Mouse (Mus musculus): ENCODE measurements around the gene Fyn. TPM values are rescaled to one million over a fixed set of nuclear protein-coding genes. Genes with fewer than 3 reads are reported as not detected.

Fyn gene
- polyA plus RNA-seq, 1 experiment from 2014 or later: 21.3 TPM

DNA sequence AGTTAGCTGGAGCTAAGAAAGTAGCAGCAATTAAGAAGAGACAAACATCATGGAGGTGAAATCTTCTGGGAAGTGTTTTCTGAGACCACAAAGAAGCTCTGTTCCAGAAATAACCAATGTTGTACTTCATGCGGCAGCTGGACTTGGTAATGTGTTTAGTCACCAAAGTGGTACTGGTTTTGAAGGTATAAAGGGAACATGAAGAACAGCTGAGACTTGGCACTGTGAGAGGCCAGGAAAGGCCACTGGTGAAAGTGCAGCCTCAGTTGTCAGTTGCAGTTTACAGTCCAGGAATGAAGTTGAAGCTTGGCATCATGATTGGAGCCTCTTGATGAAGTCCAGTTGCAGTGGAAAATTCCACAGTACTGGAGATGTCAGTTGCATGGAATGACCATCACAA lies 237.8 kb downstream of the Fyn start:
- H3K4me1 ChIP-seq (replicated peaks): peaks cover 8% of the 10 kb centered on the region; the same call in 1 of the 2 replicates
- no peak overlapping the region for H3K4me3 ChIP-seq (replicated peaks)
- no peak for ATAC-seq
- H3K27ac ChIP-seq: no peak overlapping the region
- no peaks in the 10 kb centered on the region for H3K27me3 ChIP-seq (replicated peaks)
- H3K36me3 ChIP-seq: 0 out of 2 replicates have a peak, but pooled peaks cover 2% of the 10 kb centered on the region
- 84% methylated on average over 1 of the region's 1 CpGs for WGBS
- no peak overlapping the region for H3K9ac ChIP-seq
- no peaks in the 10 kb centered on the region for H3K9me3 ChIP-seq
- no peak overlapping the region for H3K4me2 ChIP-seq (replicated peaks)

DNA sequence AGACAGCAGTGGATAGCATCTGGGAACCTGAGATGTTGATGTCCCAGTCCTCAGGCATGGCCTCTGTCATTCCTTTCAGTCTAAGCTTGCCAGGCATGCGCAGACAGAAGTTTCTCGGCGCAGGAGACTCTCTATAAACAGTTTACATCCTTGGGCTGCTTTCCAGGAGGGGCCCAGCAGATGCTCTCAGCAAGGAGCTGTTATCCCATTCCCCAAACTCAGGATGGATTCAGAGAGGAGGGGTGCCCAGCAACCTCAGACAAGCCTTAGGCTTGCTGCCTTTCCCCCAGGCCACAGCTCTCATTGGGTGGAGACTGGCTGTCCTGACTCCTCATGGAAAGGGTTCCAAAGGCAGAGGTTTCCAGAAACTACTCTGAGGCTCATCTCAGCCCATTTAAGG lies 242.6 kb downstream of the Fyn start:
- Histone ChIP-seq H3K27ac (peak overlapping the region; percentile 84), H3K27me3 (replicated peaks) (no peaks in the 10 kb centered on the region), H3K9ac (no peak overlapping the region), H3K9me3 (no peaks in the 10 kb centered on the region), H3K4me2 (replicated peaks) (peak overlapping the region; percentile 35; the same call in 1 of the 2 replicates), H3K36me3 (0 out of 2 replicates have a peak, but pooled peaks cover 2% of the 10 kb centered on the region), H3K4me3 (replicated peaks) (no peak overlapping the region), H3K4me1 (replicated peaks) (peaks cover 23% of the 10 kb centered on the region)
- 40% methylated on average over 3 of the region's 3 CpGs for WGBS
- peak; percentile 11 for ATAC-seq

DNA sequence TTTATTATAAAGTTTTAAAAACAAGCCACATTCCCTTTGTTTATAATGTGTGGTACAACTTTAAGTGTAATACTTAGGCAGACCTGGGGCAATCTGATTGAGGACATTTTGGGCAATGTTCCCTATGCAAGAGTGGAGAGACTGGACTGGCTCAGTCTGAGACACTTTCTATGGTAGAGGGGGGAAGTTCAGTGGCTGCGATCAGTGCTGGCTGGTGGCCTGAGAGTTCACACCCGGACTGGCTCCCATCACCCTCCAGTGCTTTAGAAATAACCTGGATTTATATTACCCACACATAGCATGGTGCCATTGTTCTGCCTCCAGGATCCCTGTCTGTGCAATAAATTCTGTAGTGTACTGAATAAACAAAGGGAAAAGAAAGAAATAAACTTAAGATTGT lies 243.5 kb downstream of the Fyn start:
- Histone ChIP-seq H3K4me3 (replicated peaks) (peak overlapping the region; percentile 41), H3K27ac (peak overlapping the region; percentile 97), H3K9me3 (no peaks in the 10 kb centered on the region), H3K4me1 (replicated peaks) (peaks cover 28% of the 10 kb centered on the region), H3K36me3 (0 out of 2 replicates have a peak, but pooled peaks cover 2% of the 10 kb centered on the region), H3K9ac (no peak overlapping the region), H3K4me2 (replicated peaks) (peak overlapping the region; percentile 65), H3K27me3 (replicated peaks) (no peaks in the 10 kb centered on the region)
- WGBS: 45% methylated on average over 2 of the region's 2 CpGs
- ATAC-seq: no peak

DNA sequence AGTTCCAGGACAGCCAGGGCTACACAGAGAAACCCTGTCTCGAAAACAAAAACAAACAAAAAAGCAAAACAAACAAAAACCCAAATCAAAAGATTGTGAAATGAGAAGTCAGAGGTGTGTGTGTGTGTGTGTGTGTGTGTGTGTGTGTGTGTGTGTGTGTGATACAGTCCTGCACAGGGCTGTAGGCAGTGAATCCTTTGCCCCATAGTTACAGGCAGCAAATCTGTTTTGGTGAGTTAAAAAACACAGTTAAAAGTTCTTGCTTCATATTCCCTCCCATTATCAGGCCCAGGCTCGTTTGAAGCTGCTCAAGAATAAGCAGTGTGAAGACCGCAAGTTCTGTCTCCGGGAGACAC lies 244.0 kb downstream of the Fyn start, which contains the start of gene Traf3ip2:
Gene Traf3ip2 (plus strand): TSS at position 302 of the 356 bp plus-strand sequence.
- H3K4me2 ChIP-seq (replicated peaks): peak within 1 kb of the TSS; percentile 65
- no peaks in the 10 kb centered on the region for H3K27me3 ChIP-seq (replicated peaks)
- ATAC-seq: peak; percentile 31
- 0 out of 2 replicates have a peak, but pooled peaks cover 2% of the 10 kb centered on the region for H3K36me3 ChIP-seq
- H3K9ac ChIP-seq: peak within 1 kb of the TSS; percentile 50
- H3K4me1 ChIP-seq (replicated peaks): peaks cover 28% of the 10 kb centered on the region
- H3K9me3 ChIP-seq: no peaks in the 10 kb centered on the region
- 19% methylated on average over 4 of the region's 4 CpGs for WGBS
- H3K27ac ChIP-seq: peak within 1 kb of the TSS; percentile 97
- H3K4me3 ChIP-seq (replicated peaks): peak within 1 kb of the TSS; percentile 41

DNA sequence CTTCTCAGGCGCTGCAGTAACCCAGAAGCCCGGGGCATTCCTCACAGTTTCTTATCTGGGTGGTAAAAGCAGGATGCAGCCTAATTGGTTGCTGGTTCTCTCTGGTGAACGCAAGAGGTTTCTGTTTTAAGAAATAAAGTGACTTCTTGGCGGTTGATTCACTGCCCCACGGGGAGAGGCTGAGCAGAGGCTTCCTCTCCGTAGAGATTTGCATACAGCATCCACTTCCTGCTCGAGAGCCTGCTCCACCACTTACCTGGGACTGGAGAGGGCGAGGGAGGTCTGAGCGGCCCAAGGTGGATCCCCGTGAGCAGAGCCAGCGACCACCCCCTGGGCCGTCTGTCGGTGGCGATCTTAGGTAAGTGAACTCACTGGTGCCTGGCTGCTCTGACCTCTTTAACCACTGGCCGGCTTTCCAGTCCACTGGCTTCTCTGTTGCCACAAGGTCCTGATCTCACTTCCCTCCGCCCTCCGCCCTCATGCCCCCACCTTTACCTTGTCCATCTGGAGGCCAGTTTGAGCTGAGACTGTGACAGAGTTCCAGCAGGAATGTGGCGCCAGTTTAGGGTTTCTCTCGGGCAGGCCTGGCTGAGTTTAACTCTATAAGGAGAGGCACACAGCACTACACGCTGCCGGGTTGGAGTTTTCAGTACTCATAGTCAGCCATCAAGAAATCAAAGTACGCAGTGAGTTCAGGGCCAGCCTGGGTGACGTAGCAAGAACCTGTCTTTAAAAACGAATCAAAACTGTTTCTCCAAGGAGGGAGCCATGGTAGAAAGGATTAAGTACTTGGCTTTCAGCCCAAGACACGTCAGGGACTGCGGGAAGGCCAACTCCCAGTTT lies 244.6 kb downstream of the Fyn start:
- Histone ChIP-seq H3K9me3 (no peaks in the 10 kb centered on the region), H3K4me1 (replicated peaks) (peaks cover 28% of the 10 kb centered on the region)
- 5% methylated on average over 26 of the region's 26 CpGs for WGBS

DNA sequence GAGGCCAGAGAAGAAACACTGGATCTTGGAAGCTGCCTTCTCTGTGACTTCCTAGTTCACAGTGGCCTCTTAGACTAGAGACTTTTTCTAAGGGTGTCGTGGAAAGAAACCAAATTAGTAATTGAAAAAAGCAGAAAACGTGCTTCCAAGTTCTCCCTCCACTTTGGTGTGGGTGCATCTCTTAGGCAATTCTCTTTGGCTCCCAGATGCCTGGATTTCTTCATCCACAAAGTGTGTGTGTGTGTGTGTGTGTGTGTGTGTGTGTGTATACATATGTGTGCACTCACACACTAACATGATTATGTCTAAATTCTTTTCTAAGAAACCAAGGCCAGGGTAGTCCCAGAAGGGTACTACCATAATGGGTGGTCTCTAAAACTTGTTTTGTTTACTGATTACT lies 245.3 kb downstream of the Fyn start:
- Histone ChIP-seq H3K27me3 (replicated peaks) (no peaks in the 10 kb centered on the region), H3K9ac (no peak overlapping the region), H3K36me3 (peaks cover 5% of the 10 kb centered on the region; the same call in 1 of the 2 replicates), H3K4me1 (replicated peaks) (peaks cover 28% of the 10 kb centered on the region), H3K4me2 (replicated peaks) (peak overlapping the region; percentile 65), H3K27ac (peak overlapping the region; percentile 97), H3K4me3 (replicated peaks) (peak overlapping the region; percentile 41), H3K9me3 (no peaks in the 10 kb centered on the region)
- no peak for ATAC-seq
- WGBS: 7% methylated on average over 2 of the region's 2 CpGs

More for the DNA sequence above, 244.6 kb downstream of the Fyn start:
- no peaks in the 10 kb centered on the region for H3K27me3 ChIP-seq (replicated peaks)
- peak overlapping the region; percentile 97 for H3K27ac ChIP-seq
- peak overlapping the region; percentile 50 for H3K9ac ChIP-seq
- peak overlapping the region; percentile 65 for H3K4me2 ChIP-seq (replicated peaks)
- peaks cover 4% of the 10 kb centered on the region; the same call in 1 of the 2 replicates for H3K36me3 ChIP-seq
- ATAC-seq: peak; percentile 92
- H3K4me3 ChIP-seq (replicated peaks): peak overlapping the region; percentile 41

DNA sequence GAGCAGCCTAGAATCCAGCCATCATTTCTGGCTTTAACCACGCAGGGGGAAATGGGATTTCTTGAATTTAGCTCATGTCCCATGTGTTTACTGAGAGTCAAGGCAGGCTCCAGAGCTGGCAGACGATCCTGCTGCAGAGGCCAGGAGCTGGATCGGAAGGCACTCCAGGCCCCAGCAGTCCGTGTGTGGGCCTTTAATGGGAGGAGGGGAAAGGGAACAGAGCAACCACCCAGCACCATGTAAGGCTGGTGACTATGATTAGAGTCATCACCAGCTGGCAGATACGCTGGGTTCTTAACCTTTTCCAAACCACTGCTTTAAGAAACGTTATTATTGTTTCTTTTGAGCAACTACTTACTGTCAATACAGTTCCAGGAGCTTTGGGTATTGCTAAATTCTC lies 246.0 kb downstream of the Fyn start:
- WGBS: 14% methylated on average over 6 of the region's 6 CpGs
- peaks cover 28% of the 10 kb centered on the region for H3K4me1 ChIP-seq (replicated peaks)
- ATAC-seq: peak; percentile 48

More for the DNA sequence above, 246.0 kb downstream of the Fyn start:
- no peaks in the 10 kb centered on the region for H3K9me3 ChIP-seq
- peak overlapping the region; percentile 41; the same call in 1 of the 2 replicates for H3K4me3 ChIP-seq (replicated peaks)
- H3K27ac ChIP-seq: peak overlapping the region; percentile 97
- H3K36me3 ChIP-seq: peaks cover 5% of the 10 kb centered on the region; the same call in 1 of the 2 replicates
- peak overlapping the region; percentile 65 for H3K4me2 ChIP-seq (replicated peaks)
- no peaks in the 10 kb centered on the region for H3K27me3 ChIP-seq (replicated peaks)
- H3K9ac ChIP-seq: peak overlapping the region; percentile 20; the same call in 1 of the 2 replicates

Other genes with a start within 250 kb of the Fyn start
- gene Fam229b, start 234.9 kb upstream of the Fyn start, polyA plus RNA-seq (2015; fragmentation: Nextera tagmentation; extraction: Ambion mirVana): 6.7 and 8.2 TPM in 2 replicates
- 11.5 and 14.7 TPM in 2 replicates for gene Tube1, start 234.9 kb upstream of the Fyn start, polyA plus RNA-seq (2015; fragmentation: Nextera tagmentation; extraction: Ambion mirVana)
- 0.24 TPM in 1 of 2 replicates, not detected in the other for gene Ccn6, start 205.1 kb upstream of the Fyn start, polyA plus RNA-seq (2015; fragmentation: Nextera tagmentation; extraction: Ambion mirVana)
- 25.8 and 29.4 TPM in 2 replicates for gene Traf3ip2, start 244.1 kb downstream of the Fyn start, polyA plus RNA-seq (2015; fragmentation: Nextera tagmentation; extraction: Ambion mirVana)